Mouse (Mus musculus): ENCODE results near the gene Ptprg. TPM values are rescaled to one million over a fixed set of nuclear protein-coding genes. Genes with fewer than 3 reads are reported as not detected.
"Not testable (repeated sequence)": the region's sequence is repeated elsewhere in the genome, so short reads cannot be mapped to it uniquely, and the experiment has no call there.

Ptprg gene
- polyA plus RNA-seq, 1 experiment from 2014 or later, result 48.0 TPM

GRCm38 (mm10) chr14:11807465-11807864 is 254.1 kb downstream of the Ptprg start:
- H3K27me3 ChIP-seq (ENCODE audit: control insufficient read depth, insufficient read depth, low read length), result no peaks in the 10 kb centered on the region
- no peak overlapping the region for H3K27ac ChIP-seq (ENCODE audit: low read depth, low read length)
- H3K9me3 ChIP-seq (ENCODE audit: control insufficient read depth, low read length), result no peaks in the 10 kb centered on the region
- H3K4me3 ChIP-seq (ENCODE audit: low read depth, low read length), result no peak overlapping the region
- no peak for DNase-seq (ENCODE audit: low spot score)
- 86% methylated on average over 4 of the region's 4 CpGs for WGBS
- no peaks in the 10 kb centered on the region for H3K36me3 ChIP-seq (ENCODE audit: control insufficient read depth, insufficient read depth, low read length)
- no peaks in the 10 kb centered on the region for H3K4me1 ChIP-seq (replicated peaks; ENCODE audit: control insufficient read depth, insufficient read depth, low read length)
- ATAC-seq (replicated peaks; ENCODE audit: low FRiP score), result no peak
- H3K4me2 ChIP-seq (ENCODE audit: low read depth, low read length, severe bottlenecking), result no peak overlapping the region
- H3K9ac ChIP-seq (ENCODE audit: low read length), result no peak overlapping the region

GRCm38 (mm10) chr14:11811142-11811761 is 257.9 kb downstream of the Ptprg start:
- no peak overlapping the region for H3K9ac ChIP-seq (ENCODE audit: low read length)
- no peak overlapping the region for H3K4me3 ChIP-seq (ENCODE audit: low read depth, low read length)
- 82% methylated on average over 7 of the region's 7 CpGs for WGBS
- H3K4me2 ChIP-seq (ENCODE audit: low read depth, low read length, severe bottlenecking), result no peak overlapping the region
- DNase-seq (ENCODE audit: low spot score), result no peak
- H3K9me3 ChIP-seq (ENCODE audit: control insufficient read depth, low read length), result no peaks in the 10 kb centered on the region
- no peak overlapping the region for H3K27ac ChIP-seq (ENCODE audit: low read depth, low read length)
- H3K4me1 ChIP-seq (replicated peaks; ENCODE audit: control insufficient read depth, insufficient read depth, low read length), result no peaks in the 10 kb centered on the region
- H3K27me3 ChIP-seq (ENCODE audit: control insufficient read depth, insufficient read depth, low read length), result no peaks in the 10 kb centered on the region
- no peak for ATAC-seq (replicated peaks; ENCODE audit: low FRiP score)
- H3K36me3 ChIP-seq (ENCODE audit: control insufficient read depth, insufficient read depth, low read length), result no peaks in the 10 kb centered on the region

GRCm38 (mm10) chr14:11812291-11812690 is 259.0 kb downstream of the Ptprg start:
- Histone ChIP-seq H3K9ac (ENCODE audit: low read length) (no peak overlapping the region), H3K4me2 (ENCODE audit: low read depth, low read length, severe bottlenecking) (no peak overlapping the region), H3K27ac (ENCODE audit: low read depth, low read length) (no peak overlapping the region), H3K36me3 (ENCODE audit: control insufficient read depth, insufficient read depth, low read length) (no peaks in the 10 kb centered on the region), H3K4me3 (ENCODE audit: low read depth, low read length) (no peak overlapping the region), H3K9me3 (ENCODE audit: control insufficient read depth, low read length) (no peaks in the 10 kb centered on the region), H3K4me1 (replicated peaks; ENCODE audit: control insufficient read depth, insufficient read depth, low read length) (no peaks in the 10 kb centered on the region), H3K27me3 (ENCODE audit: control insufficient read depth, insufficient read depth, low read length) (no peaks in the 10 kb centered on the region)
- no peak for ATAC-seq (replicated peaks; ENCODE audit: low FRiP score)
- 90% methylated on average over 7 of the region's 7 CpGs for WGBS
- no peak for DNase-seq (ENCODE audit: low spot score)

- not testable (repeated sequence) for DNase-seq (ENCODE audit: low spot score); H3K36me3 ChIP-seq (ENCODE audit: control insufficient read depth, insufficient read depth, low read length); H3K4me2 ChIP-seq (ENCODE audit: low read depth, low read length, severe bottlenecking); ATAC-seq (replicated peaks; ENCODE audit: low FRiP score); H3K27ac ChIP-seq (ENCODE audit: low read depth, low read length); H3K9me3 ChIP-seq (ENCODE audit: control insufficient read depth, low read length); H3K4me1 ChIP-seq (replicated peaks; ENCODE audit: control insufficient read depth, insufficient read depth, low read length); H3K4me3 ChIP-seq (ENCODE audit: low read depth, low read length); H3K27me3 ChIP-seq (ENCODE audit: control insufficient read depth, insufficient read depth, low read length); H3K9ac ChIP-seq (ENCODE audit: low read length)
- WGBS, result 79% methylated on average over 4 of the region's 4 CpGs
Measured at GRCm38 (mm10) chr14:11814811-11815210, 261.5 kb downstream of the Ptprg start.

- 89% methylated on average over 6 of the region's 6 CpGs for WGBS
- Histone ChIP-seq H3K27me3 (ENCODE audit: control insufficient read depth, insufficient read depth, low read length) (no peaks in the 10 kb centered on the region), H3K4me3 (ENCODE audit: low read depth, low read length) (no peak overlapping the region), H3K4me2 (ENCODE audit: low read depth, low read length, severe bottlenecking) (no peak overlapping the region), H3K4me1 (replicated peaks; ENCODE audit: control insufficient read depth, insufficient read depth, low read length) (0 out of 2 replicates have a peak, but pooled peaks cover 3% of the 10 kb centered on the region), H3K9ac (ENCODE audit: low read length) (no peak overlapping the region), H3K9me3 (ENCODE audit: control insufficient read depth, low read length) (no peaks in the 10 kb centered on the region), H3K36me3 (ENCODE audit: control insufficient read depth, insufficient read depth, low read length) (no peaks in the 10 kb centered on the region), H3K27ac (ENCODE audit: low read depth, low read length) (no peak overlapping the region)
- no peak for DNase-seq (ENCODE audit: low spot score)
- no peak for ATAC-seq (replicated peaks; ENCODE audit: low FRiP score)
Measured at GRCm38 (mm10) chr14:11817236-11817635, 263.9 kb downstream of the Ptprg start.

- DNase-seq (ENCODE audit: low spot score) (no peak), ATAC-seq (replicated peaks; ENCODE audit: low FRiP score) (no peak)
- 66% methylated on average over 3 of the region's 3 CpGs for WGBS
- no peak overlapping the region for H3K4me3 ChIP-seq (ENCODE audit: low read depth, low read length)
- H3K27ac ChIP-seq (ENCODE audit: low read depth, low read length), result no peak overlapping the region
- H3K9ac ChIP-seq (ENCODE audit: low read length), result no peak overlapping the region
- no peaks in the 10 kb centered on the region for H3K36me3 ChIP-seq (ENCODE audit: control insufficient read depth, insufficient read depth, low read length)
- no peaks in the 10 kb centered on the region for H3K9me3 ChIP-seq (ENCODE audit: control insufficient read depth, low read length)
- no peak overlapping the region for H3K4me2 ChIP-seq (ENCODE audit: low read depth, low read length, severe bottlenecking)
- H3K4me1 ChIP-seq (replicated peaks; ENCODE audit: control insufficient read depth, insufficient read depth, low read length), result 0 out of 2 replicates have a peak, but pooled peaks cover 3% of the 10 kb centered on the region
- no peaks in the 10 kb centered on the region for H3K27me3 ChIP-seq (ENCODE audit: control insufficient read depth, insufficient read depth, low read length)
Measured at GRCm38 (mm10) chr14:11818054-11818453, 264.7 kb downstream of the Ptprg start.

- Histone ChIP-seq H3K4me1 (replicated peaks; ENCODE audit: control insufficient read depth, insufficient read depth, low read length) (0 out of 2 replicates have a peak, but pooled peaks cover 3% of the 10 kb centered on the region), H3K9ac (ENCODE audit: low read length) (no peak overlapping the region), H3K27ac (ENCODE audit: low read depth, low read length) (no peak overlapping the region), H3K4me3 (ENCODE audit: low read depth, low read length) (no peak overlapping the region), H3K9me3 (ENCODE audit: control insufficient read depth, low read length) (no peaks in the 10 kb centered on the region), H3K4me2 (ENCODE audit: low read depth, low read length, severe bottlenecking) (no peak overlapping the region), H3K36me3 (ENCODE audit: control insufficient read depth, insufficient read depth, low read length) (no peaks in the 10 kb centered on the region), H3K27me3 (ENCODE audit: control insufficient read depth, insufficient read depth, low read length) (no peaks in the 10 kb centered on the region)
- no peak for ATAC-seq (replicated peaks; ENCODE audit: low FRiP score)
- 88% methylated on average over 8 of the region's 8 CpGs for WGBS
- DNase-seq (ENCODE audit: low spot score), result no peak
Measured at GRCm38 (mm10) chr14:11818721-11819120, 265.4 kb downstream of the Ptprg start.

GRCm38 (mm10) chr14:11819326-11819725 is 266.0 kb downstream of the Ptprg start:
- H3K4me1 ChIP-seq (replicated peaks; ENCODE audit: control insufficient read depth, insufficient read depth, low read length), result 0 out of 2 replicates have a peak, but pooled peaks cover 3% of the 10 kb centered on the region
- H3K36me3 ChIP-seq (ENCODE audit: control insufficient read depth, insufficient read depth, low read length), result no peaks in the 10 kb centered on the region
- H3K27ac ChIP-seq (ENCODE audit: low read depth, low read length), result no peak overlapping the region
- H3K9me3 ChIP-seq (ENCODE audit: control insufficient read depth, low read length), result no peaks in the 10 kb centered on the region
- ATAC-seq (replicated peaks; ENCODE audit: low FRiP score), result no peak
- no peak for DNase-seq (ENCODE audit: low spot score)
- H3K4me2 ChIP-seq (ENCODE audit: low read depth, low read length, severe bottlenecking), result no peak overlapping the region
- no peak overlapping the region for H3K4me3 ChIP-seq (ENCODE audit: low read depth, low read length)
- 94% methylated on average over 2 of the region's 2 CpGs for WGBS
- H3K9ac ChIP-seq (ENCODE audit: low read length), result no peak overlapping the region
- no peaks in the 10 kb centered on the region for H3K27me3 ChIP-seq (ENCODE audit: control insufficient read depth, insufficient read depth, low read length)
